Comparison of ENCODE assay signal across 12 mouse cellular contexts in the genomic region with DNA sequence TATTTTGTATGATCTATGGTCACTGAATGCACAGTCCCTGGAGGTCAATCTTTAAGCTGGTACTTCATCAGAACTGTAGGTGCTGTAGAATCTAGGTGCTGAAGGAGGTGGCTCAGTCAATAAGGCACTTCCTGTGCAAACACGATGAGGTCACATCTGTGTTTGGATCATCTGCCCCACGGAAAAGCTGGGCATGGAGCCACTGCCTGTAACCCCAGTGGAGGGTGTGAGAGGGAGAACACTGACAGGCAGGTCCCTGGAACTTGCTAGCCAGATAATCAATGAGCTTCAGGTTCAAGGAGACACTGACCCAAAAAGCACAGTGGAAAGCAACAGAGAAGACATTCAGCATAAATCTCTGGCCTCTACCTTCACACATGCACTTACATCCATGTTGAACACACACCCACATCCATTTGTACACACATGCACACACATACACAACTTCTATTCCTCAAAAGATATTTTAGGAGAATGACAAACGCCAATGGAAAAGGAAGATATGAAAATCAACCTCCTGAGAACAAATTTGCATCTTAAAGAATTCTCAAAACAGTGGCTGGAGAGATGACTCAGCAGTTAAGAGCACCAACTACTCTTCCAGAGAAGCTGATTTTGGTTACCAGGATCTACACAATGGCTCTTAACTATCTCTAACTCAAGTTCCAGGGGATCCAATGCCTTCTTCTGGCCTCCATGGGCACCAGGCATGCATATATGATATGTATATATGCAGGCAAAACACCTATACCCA. TPM values are rescaled to one million over a fixed set of nuclear protein-coding genes. Genes with fewer than 3 reads are reported as not detected.
DNase-seq lines count a peak whose midpoint lies in the region; ATAC-seq and TF ChIP-seq lines count a peak whose summit lies in the region.
"Had no signal": no experiment of that assay in that cellular context is flagged by ENCODE, and none has a peak within 500 bp of the region (broad histone marks: within the 10 kb centered on the region; RNA-seq: fewer than 3 reads in every experiment).

No protein-coding gene starts in this region.

- 44% methylated on average over 3 of the region's 3 CpGs for WGBS in heart, embryonic 12.5 days
- WGBS in liver, embryonic 16.5 days (ENCODE audit: insufficient replicate concordance), result 45% methylated on average over 3 of the region's 3 CpGs
- WGBS in hindbrain, postnatal 0 days, result 65% methylated on average over 3 of the region's 3 CpGs

- peak; percentile 94 for DNase-seq in heart, adult 11 months
- peak; percentile 70 to 83 for DNase-seq in adrenal gland, adult (ENCODE audit: inconsistent age in 2 of 2, low spot score in 1 of 2)
- DNase-seq in gastrocnemius, postnatal 14 days, result peak; percentile 28
- no peak for DNase-seq in hindbrain, postnatal 0 days (ENCODE audit: low spot score)
- DNase-seq in left cerebral cortex, postnatal 36 days (ENCODE audit: low spot score in 2 of 2), result no peak
- DNase-seq: cerebellum, adult 8-10 months had no signal

- H3K9ac ChIP-seq in heart, embryonic 12.5 days, result no peak overlapping the region
- no peak overlapping the region for H3K9ac ChIP-seq in liver, embryonic 16.5 days (ENCODE audit: low read depth, low read length)
- no peak overlapping the region for H3K9ac ChIP-seq in hindbrain, postnatal 0 days (replicated peaks; ENCODE audit: low read length)
- H3K9ac ChIP-seq: hindbrain, embryonic 13.5 days; neural tube, embryonic 12.5 days had no signal

- no peaks in the 10 kb centered on the region for H3K9me3 ChIP-seq in heart, embryonic 12.5 days (replicated peaks)
- H3K9me3 ChIP-seq in liver, embryonic 16.5 days (replicated peaks; ENCODE audit: control insufficient read depth, low read length), result no peaks in the 10 kb centered on the region
- H3K9me3 ChIP-seq in hindbrain, postnatal 0 days (ENCODE audit: low read length), result no peaks in the 10 kb centered on the region
- H3K9me3 ChIP-seq: hindbrain, embryonic 13.5 days; neural tube, embryonic 12.5 days had no signal

- peaks cover 15% of the 10 kb centered on the region; the same call in 1 of the 2 replicates for H3K36me3 ChIP-seq in heart, embryonic 12.5 days
- peaks cover 18% of the 10 kb centered on the region for H3K36me3 ChIP-seq in liver, embryonic 16.5 days (ENCODE audit: control insufficient read depth, insufficient read depth)
- no peaks in the 10 kb centered on the region for H3K36me3 ChIP-seq in hindbrain, postnatal 0 days (ENCODE audit: insufficient read depth, low read length)

- H3K27ac ChIP-seq in heart, embryonic 12.5 days (ENCODE audit: poor library complexity, severe bottlenecking), result no peak overlapping the region
- 0 out of 2 replicates have a peak overlapping the region, but pooled peaks have one; percentile 5 for H3K27ac ChIP-seq in liver, embryonic 16.5 days (ENCODE audit: low read length)
- H3K27ac ChIP-seq in hindbrain, postnatal 0 days, result no peak overlapping the region
- H3K27ac ChIP-seq: hindbrain, embryonic 13.5 days; macrophage; neural tube, embryonic 12.5 days had no signal

- H3K4me2 ChIP-seq in heart, embryonic 12.5 days, result no peak overlapping the region
- no peak overlapping the region for H3K4me2 ChIP-seq in liver, embryonic 16.5 days (ENCODE audit: low read depth, low read length)
- H3K4me2 ChIP-seq in hindbrain, postnatal 0 days (ENCODE audit: low read depth, low read length), result no peak overlapping the region
- H3K4me2 ChIP-seq: hindbrain, embryonic 13.5 days; neural tube, embryonic 12.5 days had no signal

- intact Hi-C loops in gastrocnemius, postnatal 14 days (cut with DNase I; ENCODE audit: low total_unique reads), result no loop called here
- intact Hi-C loops in left cerebral cortex, postnatal 36 days (cut with DNase I), result no loop called here

- H3K27me3 ChIP-seq in heart, embryonic 12.5 days (replicated peaks), result no peaks in the 10 kb centered on the region
- H3K27me3 ChIP-seq in liver, embryonic 16.5 days (ENCODE audit: control insufficient read depth, insufficient read depth, low read depth, low read length), result no peaks in the 10 kb centered on the region
- no peaks in the 10 kb centered on the region for H3K27me3 ChIP-seq in hindbrain, postnatal 0 days (ENCODE audit: insufficient read depth, low read length)
- H3K27me3 ChIP-seq: hindbrain, embryonic 13.5 days; neural tube, embryonic 12.5 days had no signal

- H3K4me1 ChIP-seq in heart, embryonic 12.5 days (replicated peaks), result peaks cover 17% of the 10 kb centered on the region
- peaks cover 6% of the 10 kb centered on the region for H3K4me1 ChIP-seq in liver, embryonic 16.5 days (ENCODE audit: control insufficient read depth, low read depth, low read length)
- no peaks in the 10 kb centered on the region for H3K4me1 ChIP-seq in hindbrain, postnatal 0 days (ENCODE audit: insufficient read depth, low read length)
- H3K4me1 ChIP-seq: hindbrain, embryonic 13.5 days; neural tube, embryonic 12.5 days had no signal

- TF ChIP-seq CTCF in hindbrain, postnatal 0 days (IDR thresholded peaks at IDR 0.05; ENCODE audit: low read depth), result no peak

- no peak for ATAC-seq in heart, embryonic 12.5 days (ENCODE audit: insufficient number of reproducible peaks, low FRiP score)
- peak; percentile 83 for ATAC-seq in liver, embryonic 16.5 days (ENCODE audit: low read depth)
- ATAC-seq in hindbrain, postnatal 0 days, result no peak
- no peak for ATAC-seq in megakaryocyte progenitor cell, adult 5-6 weeks (replicated peaks; ENCODE audit: poor library complexity)

- H3K4me3 ChIP-seq in heart, embryonic 12.5 days, result no peak overlapping the region
- H3K4me3 ChIP-seq in liver, embryonic 16.5 days (ENCODE audit: low read depth, low read length), result no peak overlapping the region
- no peak overlapping the region for H3K4me3 ChIP-seq in hindbrain, postnatal 0 days (ENCODE audit: low read length)
- H3K4me3 ChIP-seq: hindbrain, embryonic 13.5 days; neural tube, embryonic 12.5 days had no signal

RNA-seq across cellular contexts. Expression of a gene that starts 9.2 kb away (rescaled TPM):
- polyA plus RNA-seq in heart, embryonic 12.5 days (2016; fragmentation: Nextera tagmentation; extraction: Ambion mirVana), result 0.33 and 0.40 TPM in 2 replicates
- not detected for total RNA-seq in gastrocnemius, postnatal 14 days (2021)
- polyA plus RNA-seq in liver, embryonic 16.5 days (2015; fragmentation: Nextera tagmentation; extraction: Ambion mirVana), result 0.33 and 0.40 TPM in 2 replicates
- not detected in 2 replicates for total RNA-seq in hindbrain, postnatal 0 days (2014; rRNA removed)
- polyA plus RNA-seq in hindbrain, postnatal 0 days (2015; fragmentation: Nextera tagmentation; extraction: Ambion mirVana), result 0.14 and 0.18 TPM in 2 replicates
- total RNA-seq in megakaryocyte progenitor cell, adult 5-6 weeks (2015), result not detected in 2 replicates
- not detected in 2 replicates for total RNA-seq in megakaryocyte progenitor cell, adult 5-6 weeks (2017)
- total RNA-seq in left cerebral cortex, postnatal 36 days (2021), result not detected
- polyA plus RNA-seq: macrophage had no signal

RNA-seq across cellular contexts. Expression of a gene that starts 35.8 kb away (rescaled TPM):
- 55.3 and 57.5 TPM in 2 replicates for polyA plus RNA-seq in heart, embryonic 12.5 days (2016; fragmentation: Nextera tagmentation; extraction: Ambion mirVana)
- 10 to 100 TPM; 16.6 to 17.4 TPM for total RNA-seq in gastrocnemius, postnatal 14 days (2021)
- polyA plus RNA-seq in liver, embryonic 16.5 days (2015; fragmentation: Nextera tagmentation; extraction: Ambion mirVana), result 57.8 and 59.8 TPM in 2 replicates
- total RNA-seq in hindbrain, postnatal 0 days (2014; rRNA removed), result 56.0 and 57.7 TPM in 2 replicates
- 60.1 and 66.3 TPM in 2 replicates for polyA plus RNA-seq in hindbrain, postnatal 0 days (2015; fragmentation: Nextera tagmentation; extraction: Ambion mirVana)
- total RNA-seq in megakaryocyte progenitor cell, adult 5-6 weeks (2015), result 19.5 and 21.4 TPM in 2 replicates
- total RNA-seq in megakaryocyte progenitor cell, adult 5-6 weeks (2017), result 12.2 and 16.6 TPM in 2 replicates
- total RNA-seq in left cerebral cortex, postnatal 36 days (2021), result 10 to 100 TPM; 73.4 to 88.4 TPM

Comparison
In these comparisons a context has a peak if more than half of its experiments do, and no peak if none do; other contexts are left out.
1. DNase-seq: peak in heart, adult 11 months (single experiment), adrenal gland, adult (2 of 2) and gastrocnemius, postnatal 14 days (single experiment); none in hindbrain, postnatal 0 days (single experiment) and left cerebral cortex, postnatal 36 days (0 of 2).